Mouse (Mus musculus): ENCODE data around the gene Med12l.
"Not testable (repeated sequence)": the region's sequence is repeated elsewhere in the genome, so short reads cannot be mapped to it uniquely, and the experiment has no call there.

Gene Med12l

GRCm38 (mm10) chr3:59098540-59098939, 92.9 kb downstream of the Med12l start:
- DNase-seq (ENCODE audit: low spot score in 2 of 2) = no peak

DNA sequence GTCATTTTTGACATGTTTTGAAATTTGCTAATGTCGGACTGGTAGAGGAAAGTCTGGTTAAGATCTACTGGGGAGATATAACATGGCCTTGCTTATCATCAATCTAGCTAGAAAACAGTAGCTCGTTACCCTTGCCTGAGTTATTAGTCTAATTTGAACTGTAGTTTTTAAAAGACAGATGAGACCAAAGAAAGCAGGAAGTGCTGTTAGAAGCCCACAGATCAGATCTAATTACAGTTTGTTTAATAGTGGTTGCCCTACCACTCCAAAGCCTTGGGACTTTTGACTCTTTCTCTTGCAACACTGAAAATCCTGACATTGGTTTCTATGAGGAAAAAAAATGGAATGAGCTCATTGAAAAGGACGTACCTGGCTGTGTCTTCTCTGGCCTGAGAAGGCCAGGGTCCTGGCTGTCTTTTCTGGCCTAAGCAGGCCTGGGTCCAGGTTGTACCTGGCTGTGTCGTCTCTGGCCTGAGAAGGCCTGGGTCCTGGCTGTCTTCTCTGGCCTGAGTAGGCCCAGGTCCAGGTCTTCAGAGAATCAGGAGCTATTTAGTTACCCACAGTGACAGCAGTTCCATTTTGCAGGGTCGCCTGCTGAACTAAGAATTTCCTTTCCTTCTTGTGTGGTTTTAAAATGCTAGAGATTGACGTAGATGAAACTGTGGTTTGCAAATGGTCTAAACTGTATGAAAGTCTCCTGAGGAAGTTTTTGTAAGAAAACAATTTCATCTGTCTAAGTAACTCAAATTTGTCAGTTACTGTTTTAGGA, 95.8 kb downstream of the Med12l start, which contains the start of gene Gpr171:
Gpr171 (minus strand) TSS at position 604 of the 769 bp plus-strand sequence.
- no peak for DNase-seq (ENCODE audit: low spot score in 2 of 2)

DNA sequence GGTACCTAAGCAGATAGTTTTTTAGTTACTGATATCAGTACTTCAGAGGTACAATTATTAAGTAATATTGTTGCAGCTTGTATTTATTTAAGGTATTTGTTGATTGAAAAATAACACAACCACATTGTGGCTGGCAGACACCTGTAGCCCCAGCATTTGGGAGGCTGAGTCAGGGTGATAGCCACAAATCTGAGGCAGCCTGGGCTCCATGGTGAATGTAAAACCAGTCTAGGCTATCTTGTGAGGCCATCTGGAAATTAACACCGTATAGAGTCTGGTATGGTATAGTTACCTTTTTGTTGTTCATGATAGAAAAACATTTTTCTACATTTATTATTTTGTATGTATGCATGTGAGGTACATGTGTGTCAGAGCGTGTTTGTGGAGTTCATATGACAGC, 96.5 kb downstream of the Med12l start:
- DNase-seq (ENCODE audit: low spot score in 2 of 2) = no peak

- DNase-seq (ENCODE audit: low spot score in 2 of 2) = no peak
These were observed 98.8 kb downstream of the Med12l start for GRCm38 (mm10) chr3:59104462-59104861.

GRCm38 (mm10) chr3:59107439-59107838, 101.8 kb downstream of the Med12l start:
- DNase-seq (ENCODE audit: low spot score in 2 of 2) = no peak

- DNase-seq (ENCODE audit: low spot score in 2 of 2) = not testable (repeated sequence)
These were observed 104.2 kb downstream of the Med12l start for GRCm38 (mm10) chr3:59109834-59110233.

GRCm38 (mm10) chr3:59111944-59112343, 106.3 kb downstream of the Med12l start:
- DNase-seq (ENCODE audit: low spot score in 2 of 2) = no peak

DNA sequence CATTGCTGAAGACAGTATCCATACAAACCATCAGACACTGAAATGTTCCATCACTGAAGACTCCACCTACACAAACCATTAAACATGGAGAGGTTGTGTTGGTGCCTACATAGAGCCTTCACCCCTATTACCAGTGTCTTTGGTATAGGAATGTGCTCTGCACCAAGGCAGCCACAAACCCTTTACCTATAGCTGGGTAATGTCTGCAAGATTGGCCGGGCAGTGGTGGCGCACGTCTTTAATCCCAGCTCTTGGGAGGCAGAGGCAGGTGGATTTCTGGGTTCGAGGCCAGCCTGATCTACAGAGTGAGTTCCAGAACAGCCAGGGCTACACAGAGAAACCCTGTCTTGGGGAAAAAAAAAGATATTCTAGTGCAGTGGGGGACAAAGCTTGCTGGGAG, 107.7 kb downstream of the Med12l start:
- DNase-seq (ENCODE audit: low spot score in 2 of 2) = not testable (repeated sequence)

DNA sequence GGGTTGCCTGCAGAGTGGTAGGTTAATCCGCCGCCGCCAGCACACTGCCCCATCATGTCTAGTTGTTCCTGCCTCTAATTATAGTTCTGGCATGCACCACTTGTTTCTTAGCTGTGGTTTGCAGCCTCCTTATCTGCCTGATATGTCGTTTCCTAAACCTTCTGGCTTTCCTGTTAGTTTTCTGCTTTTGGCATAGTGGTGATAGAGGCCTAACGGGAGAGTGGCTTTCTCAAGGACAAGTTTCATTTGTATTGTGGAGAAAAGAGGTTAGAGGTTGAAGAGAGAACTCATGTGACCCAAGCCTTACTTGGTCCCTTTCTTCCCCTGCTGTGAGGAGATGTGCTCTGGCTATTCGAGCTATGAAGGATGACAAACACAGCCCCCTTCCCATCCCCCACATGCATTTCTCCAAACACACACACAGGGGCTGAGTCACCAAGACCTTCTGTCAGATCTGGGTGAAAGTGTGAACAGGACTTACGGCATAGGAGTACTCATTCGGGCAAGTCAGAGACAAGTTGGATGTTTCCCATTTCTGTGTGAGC, 108.4 kb downstream of the Med12l start:
- DNase-seq (ENCODE audit: low spot score in 2 of 2) = no peak

DNA sequence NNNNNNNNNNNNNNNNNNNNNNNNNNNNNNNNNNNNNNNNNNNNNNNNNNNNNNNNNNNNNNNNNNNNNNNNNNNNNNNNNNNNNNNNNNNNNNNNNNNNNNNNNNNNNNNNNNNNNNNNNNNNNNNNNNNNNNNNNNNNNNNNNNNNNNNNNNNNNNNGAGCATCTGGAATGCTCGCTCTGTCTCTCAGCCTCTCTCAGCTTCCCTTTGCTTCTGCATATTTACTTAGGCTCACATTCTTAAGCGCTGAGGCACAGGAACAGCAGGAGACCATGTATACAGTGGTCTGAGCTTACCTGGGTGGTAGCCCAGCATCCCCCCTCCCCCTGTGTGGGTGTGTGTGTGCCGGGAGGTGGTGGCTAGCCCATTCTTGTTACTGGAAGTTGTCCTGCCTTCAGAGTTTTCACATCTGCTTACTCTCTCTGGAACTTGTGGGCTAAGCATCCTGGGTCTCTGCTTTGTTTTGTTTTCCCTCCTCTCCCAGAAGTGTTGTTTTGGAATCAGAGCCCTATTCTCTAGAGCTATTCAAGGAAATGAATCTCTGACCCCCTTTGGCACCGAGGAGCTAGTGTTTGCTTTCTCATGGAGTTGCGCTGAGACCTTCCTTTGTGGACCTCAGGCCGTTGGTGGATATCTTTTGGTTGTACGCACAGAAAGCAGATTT, 115.6 kb downstream of the Med12l start:
- DNase-seq (ENCODE audit: low spot score in 2 of 2) = no peak

DNA sequence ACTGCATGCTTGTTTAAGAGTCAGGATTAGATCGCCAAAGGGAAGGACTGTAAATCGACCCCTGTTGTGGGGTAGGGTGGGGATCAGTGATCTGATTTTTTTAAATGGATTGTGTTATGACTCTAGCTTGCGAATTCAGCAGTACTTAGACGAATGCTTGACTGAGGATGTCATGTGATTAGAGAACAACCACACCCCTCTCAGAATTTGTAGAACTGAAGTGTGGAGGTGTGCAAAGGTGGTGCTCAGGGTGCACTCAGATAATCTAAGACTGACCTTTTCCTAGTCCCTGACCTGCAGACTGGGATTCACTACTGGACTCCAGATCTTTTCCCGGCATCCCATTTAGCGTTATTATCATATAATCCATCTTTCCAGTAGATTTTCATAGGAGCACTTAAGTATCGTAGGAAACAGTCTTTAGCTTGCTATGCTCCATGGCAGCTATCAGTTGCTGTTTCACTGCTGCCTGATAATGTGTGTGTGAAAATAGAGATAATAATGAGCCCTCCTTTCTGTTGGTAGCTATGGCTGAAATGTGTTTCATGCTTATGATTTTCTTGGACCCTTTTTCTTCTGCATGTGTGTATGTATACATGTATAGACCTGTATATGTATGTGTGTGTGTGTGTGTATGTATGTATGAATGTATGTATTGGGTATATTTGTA, 116.3 kb downstream of the Med12l start:
- DNase-seq (ENCODE audit: low spot score in 2 of 2) = no peak

DNA sequence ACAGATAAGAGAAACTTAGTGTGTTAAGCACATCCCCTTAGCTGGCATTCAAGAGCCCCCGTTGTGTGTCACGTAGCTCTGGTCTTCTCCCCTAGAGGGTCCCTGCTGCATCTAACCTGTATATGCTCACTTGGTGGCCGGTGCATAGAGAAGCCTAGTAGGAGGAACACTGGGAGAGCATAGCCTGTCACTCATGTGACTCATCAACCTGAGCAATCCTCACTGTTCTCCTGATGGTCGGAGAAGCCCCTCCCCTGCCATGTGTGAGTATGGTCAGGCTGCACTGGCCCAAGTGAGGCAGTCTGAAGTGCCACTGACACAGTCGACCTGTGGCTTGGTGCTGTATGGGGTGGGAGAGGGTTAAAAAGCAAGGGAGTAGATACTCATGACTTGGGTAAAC, 119.4 kb downstream of the Med12l start:
- no peak for DNase-seq (ENCODE audit: low spot score in 2 of 2)

DNA sequence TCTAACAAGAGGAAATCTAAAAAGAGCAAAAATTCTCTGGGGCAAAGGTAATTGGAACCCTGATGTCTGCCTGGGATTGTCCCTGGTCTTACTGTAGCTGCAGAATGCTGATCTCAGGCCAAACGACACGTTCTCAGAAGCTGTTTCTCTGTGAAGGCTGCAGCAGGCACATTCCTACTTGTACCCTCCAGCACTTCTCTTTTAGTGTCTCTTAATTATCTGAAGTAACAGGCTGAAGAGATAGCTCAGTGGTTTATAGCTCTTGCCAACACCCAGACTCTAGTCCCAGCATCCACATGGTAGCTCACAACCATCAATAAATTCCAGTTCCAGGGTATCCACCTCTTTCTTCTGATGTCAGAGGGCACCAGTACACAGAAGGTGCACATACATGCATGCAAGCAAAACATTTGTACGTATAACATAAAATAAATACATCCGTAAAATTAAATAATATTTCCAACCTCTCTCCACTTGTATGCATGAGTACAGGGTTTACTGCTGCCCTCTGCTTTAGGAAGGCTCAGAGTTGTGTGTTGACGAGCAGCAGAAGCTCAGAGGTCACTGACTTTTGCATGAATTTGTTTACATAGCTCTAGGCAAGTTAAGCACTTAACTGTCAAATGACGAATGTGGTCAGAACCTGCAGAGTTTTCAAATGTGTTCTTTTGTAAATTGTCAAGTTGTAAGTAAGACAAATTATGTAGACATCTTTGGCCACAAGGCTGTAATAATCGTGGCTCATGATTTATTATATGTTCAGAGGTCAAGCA, 120.3 kb downstream of the Med12l start:
- DNase-seq (ENCODE audit: low spot score in 2 of 2) = no peak

DNA sequence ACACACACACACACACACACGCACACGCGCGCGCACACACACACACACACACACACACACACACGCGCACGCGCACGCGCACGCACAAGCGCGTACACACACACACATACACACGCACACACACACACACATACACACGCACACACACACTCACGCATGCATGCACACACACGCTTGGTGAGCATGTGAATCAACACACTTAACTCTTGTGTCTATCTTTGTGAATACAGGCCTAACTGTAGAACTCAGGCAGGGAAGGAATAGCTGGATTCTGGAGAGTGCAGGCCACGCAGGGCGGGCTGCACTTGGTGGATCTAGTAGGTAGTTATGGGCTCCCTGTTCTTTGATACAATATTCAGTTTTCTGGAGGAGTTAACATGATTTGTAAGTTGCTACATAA, 123.1 kb downstream of the Med12l start:
- no peak for DNase-seq (ENCODE audit: low spot score in 2 of 2)

- DNase-seq (ENCODE audit: low spot score in 2 of 2) = no peak
These were observed 123.9 kb downstream of the Med12l start for GRCm38 (mm10) chr3:59129547-59129946.

GRCm38 (mm10) chr3:59130431-59130830, 124.8 kb downstream of the Med12l start:
- DNase-seq (ENCODE audit: low spot score in 2 of 2) = no peak

GRCm38 (mm10) chr3:59131081-59131480, 125.5 kb downstream of the Med12l start:
- no peak for DNase-seq (ENCODE audit: low spot score in 2 of 2)

DNA sequence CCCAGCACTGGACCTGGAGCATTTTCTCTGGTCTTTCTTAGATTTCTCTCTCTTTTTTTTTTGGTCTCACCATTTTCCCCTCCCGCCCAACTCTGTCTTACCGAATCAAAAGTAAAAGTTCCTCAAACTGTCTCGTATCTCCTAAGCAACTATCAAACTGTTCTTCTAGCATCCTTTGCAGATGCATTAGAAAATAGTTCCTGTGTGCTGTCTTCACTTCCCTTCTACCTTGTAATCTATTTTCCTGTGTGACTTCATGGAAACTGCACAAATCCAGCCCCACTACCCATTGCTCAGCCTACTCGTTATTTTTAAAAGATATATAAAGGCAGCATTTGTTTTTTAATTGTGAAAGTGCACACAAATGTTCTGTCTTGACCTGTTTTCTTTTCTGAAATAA, 126.3 kb downstream of the Med12l start:
- no peak for DNase-seq (ENCODE audit: low spot score in 2 of 2)

DNA sequence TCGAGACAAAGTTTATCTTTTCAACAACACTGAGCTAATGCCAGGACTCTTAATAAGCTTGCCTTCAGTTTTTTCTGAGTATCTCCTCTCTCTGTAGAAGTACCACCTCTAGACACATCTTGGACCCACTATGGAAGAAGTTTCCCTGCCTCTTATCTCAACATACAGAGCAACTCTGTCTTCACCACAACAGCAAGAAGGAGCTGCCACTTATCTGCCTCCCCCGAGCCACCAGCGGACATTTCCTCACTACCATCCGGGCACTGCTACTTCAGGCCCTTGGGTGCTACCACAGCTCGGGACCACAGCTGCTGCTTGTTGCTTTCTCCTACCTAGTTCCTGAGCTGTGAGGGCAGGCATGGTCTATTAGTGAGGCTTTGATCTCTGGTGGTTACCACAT, 127.6 kb downstream of the Med12l start:
- no peak for DNase-seq (ENCODE audit: low spot score in 2 of 2)

- DNase-seq (ENCODE audit: low spot score in 2 of 2) = no peak
These were observed 130.5 kb downstream of the Med12l start for GRCm38 (mm10) chr3:59135911-59136653.

DNA sequence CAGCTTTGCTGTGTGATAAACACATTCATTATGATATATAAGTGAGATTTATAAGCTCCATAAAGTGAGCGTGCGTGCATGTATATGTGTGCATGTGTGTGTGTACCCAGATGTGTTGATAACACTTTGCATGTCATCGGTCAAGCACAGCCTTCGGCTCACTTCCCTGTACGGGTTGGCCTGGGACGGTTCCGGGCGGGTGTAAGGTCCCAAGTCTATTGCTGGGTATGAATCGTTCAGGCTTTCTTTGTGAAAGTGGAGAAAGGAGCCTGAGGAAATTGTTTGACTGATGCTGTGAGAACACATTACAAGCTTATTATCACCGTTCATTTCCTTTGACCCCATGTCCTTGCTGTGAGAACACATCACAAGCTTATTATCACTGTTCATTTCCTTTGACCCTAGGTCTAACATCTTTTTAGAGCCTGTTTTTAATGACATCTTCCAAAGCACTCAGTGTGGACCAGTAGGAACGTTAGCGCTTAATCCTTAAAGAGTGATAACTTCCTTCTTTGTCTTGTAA, 133.4 kb downstream of the Med12l start:
- DNase-seq (ENCODE audit: low spot score in 2 of 2) = no peak

All from spleen, postnatal 4 days (tissue).